Mouse (Mus musculus) adrenal gland, postnatal 36 days (tissue): ENCODE measurements around the gene Cbx6. TPM values are rescaled to one million over a fixed set of nuclear protein-coding genes. Genes with fewer than 3 reads are reported as not detected.
"Not testable (repeated sequence)": the region's sequence is repeated elsewhere in the genome, so short reads cannot be mapped to it uniquely, and the experiment has no call there.

Source experiments
- DNase-seq, 2 experiments: peaks; one replicate each; pipeline ENCODE4 v3.0.0; 2021; ENCODE audit warnings: mixed read lengths in 1 of 2
- total RNA-seq, 2 experiments: library from RNA; stranded (reverse); gene quantifications; 2 replicates each; pipeline ENCODE4 v1.2.3; 2021

The Cbx6 gene
- total RNA-seq, 2 experiments from 2014 or later: 55.8 to 57.4 TPM

DNA sequence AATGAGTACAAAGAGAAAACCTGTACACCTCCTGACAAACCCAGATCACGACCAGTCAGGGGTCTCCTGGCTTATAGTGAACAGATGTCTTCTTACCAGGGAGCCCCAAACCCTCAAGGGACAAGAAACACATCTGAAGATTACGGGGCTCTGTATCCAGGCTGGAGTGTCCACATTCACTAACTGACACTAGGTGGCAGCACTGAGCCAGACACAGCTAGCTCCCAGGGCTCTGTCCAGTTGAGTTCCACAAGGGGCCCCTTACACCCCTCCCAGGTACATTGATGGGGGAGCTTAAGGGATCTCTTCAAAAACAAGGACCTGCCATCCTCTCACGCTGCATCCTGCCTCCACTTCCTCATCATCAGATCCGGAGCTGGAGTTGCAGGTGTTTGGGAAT, 4.1 kb downstream of the Cbx6 start:
- peak; percentile 70 to 84 for DNase-seq

DNA sequence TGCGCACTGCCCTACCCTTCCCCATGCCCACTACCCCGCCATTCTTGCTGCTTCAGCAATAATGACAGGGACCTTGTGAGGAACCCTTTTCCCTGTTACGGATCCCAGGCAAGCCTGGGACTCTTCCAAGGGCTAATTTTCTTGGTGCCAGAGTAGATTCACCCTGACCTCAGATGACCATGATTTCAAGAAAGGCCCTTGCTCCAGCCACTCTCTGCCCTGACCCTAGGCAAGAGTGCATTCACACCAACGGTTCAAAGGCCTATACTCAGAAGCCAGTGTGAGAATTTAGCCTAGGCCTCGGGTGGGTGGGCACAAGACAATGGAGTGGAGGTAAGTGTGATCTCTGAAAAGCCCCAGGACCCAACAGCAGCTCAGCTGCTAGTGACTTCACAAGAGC, 5.1 kb downstream of the Cbx6 start:
- DNase-seq: no peak

DNA sequence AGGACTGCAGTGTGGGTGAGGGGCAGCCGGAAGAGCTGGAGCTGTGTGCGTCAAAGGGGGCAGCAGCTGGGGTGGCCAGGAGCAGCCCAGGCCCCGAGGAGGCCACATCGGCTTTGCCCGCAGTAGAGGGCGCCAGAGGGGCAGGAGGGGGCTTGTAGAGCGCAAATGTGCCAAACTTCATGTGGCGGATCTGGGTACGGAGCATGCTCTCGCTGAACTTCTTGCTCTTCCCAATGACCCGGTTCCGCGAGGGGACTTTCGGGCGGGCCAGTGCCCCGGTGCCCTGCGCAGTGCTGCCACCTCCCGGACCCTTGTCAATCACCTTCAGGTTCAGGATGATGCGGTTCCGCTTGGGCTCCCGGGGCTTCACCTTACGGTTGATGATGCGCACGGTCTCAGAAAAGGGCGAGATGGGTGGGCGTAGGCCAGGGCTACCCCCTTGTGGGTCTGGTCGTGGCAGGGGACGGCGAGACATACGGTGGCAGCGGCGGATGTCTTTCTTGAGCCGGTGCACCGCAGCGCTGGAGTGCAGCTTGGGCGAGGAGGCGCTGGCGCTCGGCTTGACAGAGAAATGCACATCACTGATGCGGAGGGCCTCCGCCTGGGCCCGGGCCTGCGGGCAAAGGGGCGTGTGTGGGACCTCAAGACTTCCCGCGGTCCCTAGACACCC, 6.0 kb downstream of the Cbx6 start:
- DNase-seq: peak in 1 of 2 experiments; percentile 32

DNA sequence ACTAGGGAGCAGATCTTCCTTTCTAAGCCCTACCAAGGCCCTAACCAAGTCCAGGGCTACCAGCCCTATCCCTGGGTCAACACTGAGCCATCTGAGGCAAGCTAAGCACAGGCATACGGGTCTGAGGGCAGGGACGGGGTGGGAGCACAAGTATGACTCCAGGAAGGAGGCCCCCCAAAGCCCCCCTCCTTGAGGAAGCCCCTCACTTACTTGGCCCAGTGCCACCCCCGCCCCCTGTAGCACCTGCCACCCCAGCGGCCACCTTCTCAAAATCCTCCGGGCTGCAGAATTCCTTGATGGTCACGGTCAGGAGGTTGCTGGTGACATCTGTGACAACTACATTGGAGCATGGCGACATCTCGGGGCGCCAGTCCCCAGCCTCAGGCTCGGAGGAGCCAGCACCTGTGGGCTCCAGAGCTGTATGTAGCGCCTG, 6.7 kb downstream of the Cbx6 start:
- no peak for DNase-seq

DNA sequence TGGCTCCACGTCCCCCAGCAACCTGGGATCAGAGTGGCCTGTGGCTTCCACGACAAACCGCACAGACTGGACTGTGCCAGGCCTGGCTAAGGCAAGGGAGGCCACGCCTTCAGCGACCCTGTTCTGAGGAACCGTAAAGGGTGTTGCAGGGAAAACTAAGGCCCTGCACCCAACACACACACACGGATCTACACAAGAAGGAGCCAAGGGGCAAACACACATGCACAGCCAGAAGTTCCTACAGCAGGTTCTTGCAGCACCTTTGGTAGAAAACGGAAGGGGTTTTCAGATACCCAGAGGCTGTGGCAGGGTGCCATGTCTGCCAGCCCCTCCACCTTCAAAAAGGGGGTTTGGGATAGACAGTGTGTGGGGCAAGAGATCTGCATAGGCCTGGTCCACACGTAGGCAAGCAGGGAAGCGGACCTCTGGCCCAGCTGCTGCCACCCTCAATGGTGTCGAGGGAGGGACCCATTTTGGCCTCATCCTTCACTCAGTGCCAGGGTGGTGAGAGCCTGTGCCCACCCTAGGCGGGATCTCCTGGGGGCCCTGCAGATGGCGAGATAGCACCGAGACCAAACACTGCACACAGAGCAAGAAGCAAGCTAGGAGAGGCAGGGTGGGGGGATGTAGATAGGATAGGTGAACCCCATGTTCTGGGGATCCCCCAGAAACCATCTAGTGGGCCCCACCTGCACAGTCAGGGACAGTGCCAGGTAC, 7.3 kb downstream of the Cbx6 start:
- DNase-seq: no peak

DNA sequence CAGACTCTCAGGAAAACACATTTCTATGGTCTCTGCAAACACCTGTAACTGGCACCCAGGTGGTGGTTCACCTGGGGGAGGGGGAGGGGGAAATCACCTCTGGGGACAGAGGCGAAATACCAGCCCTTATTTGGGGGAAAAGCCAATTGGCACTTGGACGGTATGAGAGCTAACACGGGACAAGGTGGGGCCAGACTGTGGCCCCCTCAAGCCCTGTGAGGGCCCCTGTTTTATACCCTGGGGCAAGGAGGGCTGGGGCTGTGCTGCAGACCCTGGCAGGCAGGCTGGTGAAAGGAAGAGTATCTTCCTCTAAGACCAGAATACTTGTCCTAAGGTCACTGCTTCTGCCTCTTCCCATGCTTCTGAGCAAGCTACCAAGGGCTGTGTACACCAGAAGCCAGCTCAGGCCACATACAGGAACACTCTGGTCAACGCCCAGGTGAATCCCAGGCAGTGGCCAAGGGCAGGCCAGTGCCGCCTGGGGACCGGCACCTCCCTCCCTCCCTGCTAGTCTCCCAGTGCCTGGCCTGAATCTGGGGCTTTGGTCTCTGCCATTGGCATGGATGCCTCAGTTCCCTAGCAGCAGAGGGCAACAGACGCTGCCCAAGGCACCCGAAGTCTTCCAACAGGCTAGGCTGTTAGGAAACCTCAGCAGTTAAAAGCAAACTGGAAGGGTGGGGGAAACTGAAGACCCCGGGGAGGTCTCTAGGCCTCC, 8.1 kb downstream of the Cbx6 start:
- no peak for DNase-seq

DNA sequence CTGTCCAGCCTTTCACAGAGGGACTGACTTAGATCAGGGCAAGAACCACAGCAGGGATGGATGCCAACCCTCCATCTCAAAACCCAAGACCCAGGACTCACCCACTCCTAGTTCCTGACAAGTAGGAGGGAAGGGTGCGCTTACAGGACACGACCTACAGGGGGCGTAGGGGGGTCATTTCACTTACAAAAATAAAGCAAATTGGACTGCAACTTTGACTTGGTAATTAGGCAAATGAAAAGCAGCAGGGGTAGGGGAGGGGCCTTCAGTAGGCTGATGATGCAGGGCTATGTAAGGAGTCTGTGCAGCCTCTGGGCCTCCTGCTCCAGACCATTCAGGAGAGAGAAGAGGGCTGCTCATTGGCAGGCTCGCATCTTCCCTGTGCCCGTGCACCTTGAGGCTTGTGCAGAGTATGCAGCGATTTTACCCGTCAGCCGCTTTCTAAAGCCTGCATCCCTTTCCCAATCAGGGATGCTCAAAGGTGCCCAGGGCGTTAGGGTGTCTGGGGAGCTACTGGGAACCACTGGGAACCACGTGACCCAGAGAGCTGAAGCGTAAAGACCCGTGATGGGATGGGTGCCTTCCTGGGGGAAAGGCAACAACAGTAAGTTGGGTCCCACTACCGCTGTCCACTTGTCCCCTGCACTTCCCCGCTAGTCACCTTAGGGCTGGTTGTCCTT, 9.2 kb downstream of the Cbx6 start:
- no peak for DNase-seq

DNA sequence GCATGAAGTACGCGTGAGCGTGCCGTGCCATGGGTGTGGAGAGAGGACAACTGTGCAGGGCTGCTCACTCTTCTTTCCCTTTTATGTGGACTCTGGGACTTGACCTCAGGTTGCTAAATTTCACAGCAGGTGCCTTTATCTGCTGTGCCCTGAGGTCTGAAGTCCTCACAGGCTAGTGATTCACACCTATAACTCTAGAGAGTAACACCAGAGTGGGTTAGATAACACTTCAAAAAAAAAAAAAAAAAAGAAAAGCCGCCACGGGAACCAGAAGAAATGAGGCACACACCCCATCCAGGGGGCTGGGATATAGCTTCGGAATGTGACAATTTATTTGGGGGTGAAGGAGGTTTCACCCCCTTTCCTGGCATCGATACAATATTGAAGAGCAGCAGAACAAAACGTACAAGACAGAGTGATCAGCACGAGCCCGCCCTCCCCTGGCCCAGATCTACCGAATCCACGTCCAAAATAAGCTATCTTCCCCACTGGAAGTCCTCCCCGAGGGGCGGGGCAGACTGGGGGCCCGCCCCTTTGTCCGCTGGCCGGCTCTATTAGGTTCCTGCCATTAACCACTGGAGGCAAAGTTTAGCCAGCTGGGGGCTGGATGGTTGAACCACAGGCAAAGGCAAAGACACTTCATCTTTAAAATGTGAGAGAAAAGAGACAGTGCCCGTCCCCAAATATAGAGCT, 10.8 kb downstream of the Cbx6 start:
- peak; percentile 46 to 70 for DNase-seq

DNA sequence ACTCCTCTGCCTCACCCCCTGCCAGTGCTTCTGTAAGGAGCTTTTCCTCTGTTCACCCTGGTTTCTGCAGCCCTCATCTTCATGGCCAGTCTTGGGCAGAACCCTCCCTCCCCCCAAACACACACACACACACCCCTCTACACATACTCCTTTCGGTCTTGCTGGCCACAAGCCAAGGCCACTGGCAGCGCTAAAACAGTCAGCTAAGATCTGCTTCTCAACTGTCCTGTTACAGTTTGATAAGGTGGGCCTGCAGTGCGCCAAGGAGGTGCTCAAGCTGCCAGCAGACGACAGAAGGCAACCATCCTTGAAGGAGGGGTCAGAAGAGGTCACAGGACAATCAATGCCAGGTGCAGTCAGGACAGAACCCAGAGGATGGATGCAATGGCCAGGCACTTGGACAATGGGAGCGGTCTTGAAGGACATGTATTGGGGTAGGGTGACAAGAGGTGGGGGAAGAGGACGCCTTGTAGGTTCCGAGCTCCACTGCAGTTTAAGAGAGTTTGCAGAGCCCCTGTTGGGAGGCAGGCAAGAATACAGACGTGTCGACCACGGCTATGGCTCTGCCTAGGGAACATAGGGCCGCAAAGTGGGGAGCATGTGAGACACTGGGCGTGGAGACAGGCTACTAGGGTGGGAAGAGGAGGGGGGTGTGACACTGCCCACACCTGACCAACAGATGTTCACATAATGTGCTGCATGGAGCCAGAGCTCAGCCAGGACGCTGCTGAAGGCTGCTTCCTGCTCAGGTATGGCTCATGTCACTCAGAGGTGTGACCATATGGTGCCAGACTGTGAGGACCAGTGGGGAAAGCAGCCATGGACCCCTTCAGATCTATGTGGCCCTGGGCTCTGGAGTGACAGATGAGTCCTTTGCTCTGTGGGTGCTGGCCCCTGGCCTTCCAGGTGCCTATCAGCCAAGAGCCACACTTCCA, 12.0 kb downstream of the Cbx6 start:
- DNase-seq: no peak

DNA sequence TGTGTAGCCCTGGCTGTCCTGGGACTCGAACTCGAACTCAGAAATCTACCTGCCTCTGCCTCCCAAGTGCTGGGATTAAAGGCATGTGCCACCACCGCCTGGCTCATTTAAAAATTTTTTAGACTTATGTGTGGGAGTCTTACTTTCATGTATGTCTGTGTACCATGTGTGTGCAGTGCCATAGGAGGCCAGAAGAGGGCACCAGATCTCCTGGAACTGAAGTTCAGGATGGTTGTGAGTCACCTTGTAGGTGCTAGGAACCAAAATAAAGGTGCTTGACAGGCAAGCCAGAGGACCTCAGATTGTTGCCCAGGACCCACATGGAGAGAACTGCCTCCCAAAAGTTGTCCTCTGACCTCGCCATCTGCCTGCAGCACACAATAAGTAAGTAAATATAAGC, 16.2 kb downstream of the Cbx6 start:
- no peak for DNase-seq

DNA sequence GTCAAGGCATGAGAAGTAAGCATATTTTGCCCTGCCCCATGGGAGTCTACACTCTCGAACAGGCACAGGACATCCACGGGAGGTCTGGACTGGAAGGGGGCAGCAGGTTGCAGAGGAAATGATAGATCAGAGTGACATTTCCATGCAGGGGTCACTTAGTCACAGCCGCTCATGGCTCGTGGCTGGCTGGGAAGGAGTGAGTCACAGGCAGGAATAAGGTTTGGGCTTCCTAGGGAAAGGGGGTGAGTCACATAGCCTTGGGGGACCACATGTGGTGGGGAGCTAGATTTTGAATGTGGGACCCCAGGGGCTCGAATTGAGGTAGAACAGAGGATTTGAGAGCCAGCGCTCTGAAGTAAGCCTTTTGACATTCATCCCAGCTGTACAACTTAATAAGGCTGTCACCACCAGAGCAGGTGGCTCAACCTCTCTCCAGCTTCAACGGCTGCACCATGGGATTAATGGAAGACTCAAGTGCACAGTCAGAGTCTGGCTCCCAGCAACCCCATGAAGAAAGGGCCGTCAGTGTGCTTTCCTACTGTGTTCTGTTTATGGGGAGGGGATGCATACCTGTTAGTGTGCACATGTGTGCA, 20.7 kb downstream of the Cbx6 start:
- DNase-seq: peak; percentile 68

DNA sequence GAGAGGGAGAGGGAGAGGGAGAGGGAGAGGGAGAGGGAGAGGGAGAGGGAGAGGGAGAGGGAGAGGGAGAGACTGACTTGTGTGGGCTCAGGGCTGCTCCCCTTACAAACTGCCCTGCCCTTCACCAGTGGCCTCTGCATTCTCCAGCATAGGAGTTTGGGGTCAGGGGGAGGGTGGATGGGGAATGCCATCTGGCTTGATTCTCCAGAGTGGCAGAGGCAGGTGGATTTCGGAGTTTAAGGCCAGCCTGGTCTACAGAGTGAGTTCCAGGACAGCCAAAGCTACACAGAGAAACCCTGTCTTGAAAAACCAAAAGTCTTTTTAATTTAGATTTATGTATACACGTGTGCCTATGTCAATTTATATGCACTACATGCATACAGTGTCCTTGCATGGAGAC, 21.6 kb downstream of the Cbx6 start:
- DNase-seq: not testable (repeated sequence)

DNA sequence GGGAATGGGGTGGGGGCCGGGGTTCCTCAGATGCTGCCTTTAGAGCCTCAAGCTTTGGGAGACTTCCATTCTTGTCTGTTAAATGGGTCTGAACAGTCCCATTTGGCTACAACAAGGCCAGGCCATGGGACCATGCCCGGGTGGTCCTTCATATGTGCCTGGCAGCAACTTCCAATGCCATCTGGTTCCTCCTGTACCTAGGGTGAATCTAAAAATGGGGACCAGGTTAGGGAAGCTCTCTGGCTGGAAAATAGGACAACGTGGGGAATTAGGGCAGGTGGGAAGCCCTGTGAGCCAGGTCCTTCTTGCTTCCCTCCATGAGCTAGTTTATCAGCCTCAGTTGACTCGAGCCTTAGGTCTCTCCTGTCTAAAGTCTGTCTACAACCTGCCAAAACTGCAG, 23.5 kb downstream of the Cbx6 start:
- DNase-seq: no peak

DNA sequence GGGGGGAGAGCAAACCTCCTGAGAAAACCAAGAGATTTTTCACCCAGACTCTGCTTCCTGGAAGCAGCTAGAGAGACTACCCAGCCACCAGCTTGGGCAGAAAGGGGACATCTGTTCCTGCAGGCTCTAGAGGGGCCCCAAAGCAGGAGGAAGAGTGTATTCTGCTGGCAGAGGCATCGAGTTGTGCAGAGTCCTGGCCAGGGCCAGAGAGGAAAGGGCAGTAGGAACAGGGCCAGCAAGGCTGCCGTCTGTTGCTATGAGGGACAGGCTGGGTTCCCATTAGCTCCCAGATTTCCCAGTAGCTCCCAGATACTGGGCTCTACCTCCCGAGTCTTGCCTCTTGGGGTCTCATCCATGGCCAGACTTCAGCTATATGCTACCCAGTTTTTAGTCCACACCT, 24.4 kb downstream of the Cbx6 start:
- no peak for DNase-seq

DNA sequence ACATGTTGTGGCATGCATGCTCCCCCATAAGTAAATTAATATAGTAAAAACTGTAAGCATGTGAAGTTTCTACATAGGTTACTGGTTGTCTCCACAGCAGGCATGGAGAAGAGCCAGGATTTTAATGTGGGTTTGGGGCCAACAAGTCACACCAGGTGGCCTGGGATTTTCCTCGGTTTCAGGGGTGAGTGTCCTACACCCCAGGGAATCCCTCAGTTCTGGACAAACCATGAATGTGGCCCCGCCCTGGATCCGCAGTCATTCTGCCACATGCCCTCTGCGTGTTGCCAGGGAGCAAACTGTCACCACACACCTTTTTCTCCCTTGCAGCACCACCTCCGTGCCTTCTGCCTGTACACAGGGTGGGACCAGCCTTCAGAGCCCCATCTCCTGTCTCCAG, 25.8 kb downstream of the Cbx6 start:
- no peak for DNase-seq

DNA sequence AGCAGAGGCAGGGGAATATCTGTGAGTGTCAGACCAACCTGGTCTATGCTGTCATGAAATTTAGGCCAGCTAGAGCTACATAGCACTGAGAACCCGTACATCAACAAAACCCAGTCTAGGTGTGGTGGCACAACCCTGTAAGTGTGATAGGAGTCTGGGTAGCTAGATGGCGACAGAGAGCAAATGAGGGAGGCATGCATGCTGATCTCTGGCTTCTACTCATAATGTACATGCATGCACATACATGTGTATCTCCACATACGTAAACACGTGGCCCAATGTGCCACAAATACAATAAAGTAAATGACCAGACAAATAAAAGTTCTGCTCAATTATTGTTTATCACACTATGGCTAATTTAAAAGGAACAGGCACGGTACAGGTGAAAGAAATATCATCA, 26.4 kb downstream of the Cbx6 start:
- peak in 1 of 2 experiments; percentile 70 for DNase-seq

DNA sequence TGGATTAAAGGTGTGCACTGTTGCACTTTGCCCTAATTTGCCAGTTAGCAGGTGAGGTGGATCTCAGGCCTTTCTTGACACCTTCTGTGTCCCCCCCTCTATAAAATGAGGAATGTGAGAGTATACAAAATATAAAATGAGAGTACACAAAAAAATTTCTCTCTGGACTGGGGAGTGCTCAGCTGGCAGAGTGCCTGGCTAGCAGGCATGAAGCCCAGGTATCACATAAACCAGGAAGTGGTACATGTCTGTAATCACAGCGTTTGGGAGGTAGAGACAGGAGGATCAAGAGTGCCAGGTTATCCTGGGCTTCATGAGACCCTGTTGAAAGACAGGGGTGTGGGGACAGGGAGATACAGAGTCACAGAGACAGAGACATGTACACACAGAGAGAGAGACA, 27.4 kb downstream of the Cbx6 start:
- no peak for DNase-seq

DNA sequence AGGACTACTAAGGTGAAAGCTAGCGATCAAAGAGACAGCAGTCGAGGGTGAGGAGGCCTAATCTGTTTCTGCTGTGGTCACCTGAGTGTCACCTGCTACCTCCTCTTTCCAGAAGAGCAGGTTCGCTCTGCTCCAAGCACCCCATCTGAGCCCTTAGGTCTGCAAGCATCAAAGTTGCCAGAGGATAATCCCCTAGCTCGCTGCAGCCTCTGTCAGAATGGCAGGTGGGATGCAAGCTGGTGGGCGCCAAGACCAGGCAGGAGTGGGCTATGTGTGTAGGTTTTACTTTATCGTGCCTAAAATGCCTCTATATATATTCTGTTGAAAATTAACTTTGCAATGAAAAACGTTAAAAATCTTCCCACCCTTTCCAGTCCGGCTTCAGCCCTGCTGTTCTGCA, 29.2 kb downstream of the Cbx6 start:
- no peak for DNase-seq

DNA sequence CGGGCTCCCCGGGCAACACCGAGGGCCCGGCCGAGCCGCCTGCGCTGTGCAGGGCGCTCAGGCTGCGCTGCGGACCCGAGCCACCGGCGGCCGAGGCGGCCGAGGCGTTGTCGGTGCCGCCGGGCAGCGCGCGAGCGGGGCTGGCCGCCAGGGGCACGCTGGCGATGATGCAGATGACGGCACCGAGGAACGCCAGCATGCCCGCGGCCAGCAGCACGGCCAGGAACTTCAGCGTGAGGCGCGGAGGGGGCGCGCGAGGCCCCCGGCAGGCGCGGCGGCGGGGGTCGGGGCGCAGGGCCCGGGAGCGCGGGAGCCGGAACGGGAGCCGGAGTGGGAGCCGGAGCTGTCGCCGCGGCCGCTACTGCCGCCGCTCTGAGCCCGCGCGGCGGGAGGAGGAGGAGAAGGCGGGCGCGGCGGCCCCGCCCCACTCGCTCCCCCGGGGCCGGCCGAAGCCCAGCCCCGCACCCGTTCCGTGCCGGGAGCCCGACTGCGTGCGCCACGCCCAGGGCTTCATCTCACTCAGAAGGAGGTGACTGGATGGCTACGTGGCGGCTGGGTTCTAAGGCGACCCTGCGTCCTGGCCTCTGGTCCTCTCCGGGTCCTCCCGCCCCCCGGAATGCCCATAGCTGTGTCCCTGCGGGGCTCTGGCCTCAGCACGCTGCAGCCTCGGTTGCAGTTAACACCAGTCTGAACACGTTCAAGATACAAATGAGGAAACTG, 30.0 kb downstream of the Cbx6 start, which contains the start of gene Nptxr:
Gene Nptxr (minus strand): TSS at position 415 of the 720 bp plus-strand sequence.
- peak; percentile 72 to 82 for DNase-seq
